Comparison of ENCODE assay signal across 9 mouse cellular contexts in genomic region chr9:110631651-110632275, GRCm38 (mm10). TPM values are rescaled to one million over a fixed set of nuclear protein-coding genes. Genes with fewer than 3 reads are reported as not detected.
DNase-seq lines count a peak whose midpoint lies in the region; ATAC-seq lines count a peak whose summit lies in the region.
"Had no signal": no experiment of that assay in that cellular context is flagged by ENCODE, and none has a peak within 500 bp of the region (broad histone marks: within the 10 kb centered on the region; RNA-seq: fewer than 3 reads in every experiment).

No protein-coding gene starts in this region.

- H3K36me3 ChIP-seq in heart, embryonic 10.5 days = peaks cover 14% of the 10 kb centered on the region
- H3K36me3 ChIP-seq in forebrain, embryonic 15.5 days = no peaks in the 10 kb centered on the region
- H3K36me3 ChIP-seq in midbrain, embryonic 11.5 days (ENCODE audit: control insufficient read depth, insufficient read depth, low read length) = no peaks in the 10 kb centered on the region

- H3K4me3 ChIP-seq in heart, embryonic 10.5 days = peak overlapping the region; percentile 48
- H3K4me3 ChIP-seq in forebrain, embryonic 15.5 days = peak overlapping the region; percentile 29
- peak overlapping the region; percentile 9; the same call in 1 of the 2 replicates for H3K4me3 ChIP-seq in midbrain, embryonic 11.5 days (ENCODE audit: low read depth, low read length)

- ATAC-seq in forebrain, embryonic 15.5 days (replicated peaks) = peak; percentile 46; the same call in 1 of the 2 replicates
- ATAC-seq in midbrain, embryonic 11.5 days (ENCODE audit: low FRiP score) = peak; percentile 64
- no peak for ATAC-seq in megakaryocyte progenitor cell, adult 5-6 weeks (replicated peaks; ENCODE audit: poor library complexity)

- no peak for DNase-seq in heart, embryonic 10.5 days (ENCODE audit: low spot score)
- no peak for DNase-seq in heart, adult 8-10 months (ENCODE audit: low spot score)
- peak; percentile 65 for DNase-seq in ES-CJ7 (ENCODE audit: low read depth, low spot score)
- DNase-seq in midbrain, embryonic 11.5 days (ENCODE audit: low spot score, missing footprints) = peak; percentile 92
- DNase-seq in ovary, postnatal 14 days (ENCODE audit: low spot score) = no peak
- DNase-seq in right cerebral cortex, postnatal 36 days (ENCODE audit: low spot score in 2 of 2) = no peak

- 17% methylated on average over 30 of the region's 30 CpGs for WGBS in heart, embryonic 10.5 days
- WGBS in forebrain, embryonic 15.5 days = 12% methylated on average over 30 of the region's 30 CpGs
- 19% methylated on average over 30 of the region's 30 CpGs for WGBS in midbrain, embryonic 11.5 days

- no peak overlapping the region for H3K27ac ChIP-seq in heart, embryonic 10.5 days
- H3K27ac ChIP-seq in forebrain, embryonic 15.5 days (replicated peaks) = no peak overlapping the region
- H3K27ac ChIP-seq in midbrain, embryonic 11.5 days (ENCODE audit: low read depth, low read length) = no peak overlapping the region
- H3K27ac ChIP-seq: macrophage had no signal

- no peaks in the 10 kb centered on the region for H3K9me3 ChIP-seq in heart, embryonic 10.5 days
- no peaks in the 10 kb centered on the region for H3K9me3 ChIP-seq in forebrain, embryonic 15.5 days
- no peaks in the 10 kb centered on the region for H3K9me3 ChIP-seq in midbrain, embryonic 11.5 days (ENCODE audit: control insufficient read depth, low read length)

- H3K4me2 ChIP-seq in forebrain, embryonic 15.5 days (replicated peaks) = peak overlapping the region; percentile 54
- H3K4me2 ChIP-seq in midbrain, embryonic 11.5 days = peak overlapping the region; percentile 55

- peaks cover 20% of the 10 kb centered on the region for H3K4me1 ChIP-seq in heart, embryonic 10.5 days
- peaks cover 10% of the 10 kb centered on the region for H3K4me1 ChIP-seq in forebrain, embryonic 15.5 days
- peaks cover 10% of the 10 kb centered on the region for H3K4me1 ChIP-seq in midbrain, embryonic 11.5 days (ENCODE audit: control insufficient read depth, insufficient read depth, low read length)

- H3K27me3 ChIP-seq in heart, embryonic 10.5 days (ENCODE audit: insufficient read depth, poor library complexity, severe bottlenecking) = peaks cover 86% of the 10 kb centered on the region
- peaks cover 6% of the 10 kb centered on the region; the same call in 1 of the 2 replicates for H3K27me3 ChIP-seq in forebrain, embryonic 15.5 days
- peaks cover 5% of the 10 kb centered on the region; the same call in 1 of the 2 replicates for H3K27me3 ChIP-seq in midbrain, embryonic 11.5 days (ENCODE audit: control insufficient read depth, insufficient read depth, low read length)

- H3K9ac ChIP-seq in forebrain, embryonic 15.5 days (replicated peaks) = peak overlapping the region; percentile 24
- no peak overlapping the region; the same call in 1 of the 2 replicates for H3K9ac ChIP-seq in midbrain, embryonic 11.5 days (ENCODE audit: low read length)

RNA-seq across cellular contexts. Expression of gene Nradd, which starts 7.5 kb away (rescaled TPM):
- 28.5 and 32.3 TPM in 2 replicates for polyA plus RNA-seq in heart, embryonic 10.5 days (2016; fragmentation: Nextera tagmentation; extraction: Ambion mirVana)
- 1 to 10 TPM in 2 of 4 experiments, under 1 TPM in 2; 0.79 to 1.4 (median 0.97) TPM for total RNA-seq in heart, adult 8-10 months (2022)
- polyA plus RNA-seq in forebrain, embryonic 15.5 days (2015; fragmentation: Nextera tagmentation; extraction: Ambion mirVana) = 29.1 and 32.8 TPM in 2 replicates
- 20.7 and 22.8 TPM in 2 replicates for polyA plus RNA-seq in midbrain, embryonic 11.5 days (2014; fragmentation: Nextera tagmentation; extraction: Ambion mirVana)
- 2.0 and 4.3 TPM in 2 replicates for total RNA-seq in megakaryocyte progenitor cell, adult 5-6 weeks (2015)
- 1.9 and 2.2 TPM in 2 replicates for total RNA-seq in megakaryocyte progenitor cell, adult 5-6 weeks (2017)

RNA-seq across cellular contexts. Expression of gene Nbeal2, which starts 22.2 kb away (rescaled TPM):
- 2.4 and 3.1 TPM in 2 replicates for polyA plus RNA-seq in heart, embryonic 10.5 days (2016; fragmentation: Nextera tagmentation; extraction: Ambion mirVana)
- total RNA-seq in heart, adult 8-10 months (2022) = 10 to 100 TPM in 1 of 4 experiments, 1 to 10 TPM in 3; 5.8 to 10.8 (median 8.5) TPM
- polyA plus RNA-seq in forebrain, embryonic 15.5 days (2015; fragmentation: Nextera tagmentation; extraction: Ambion mirVana) = 2.1 and 2.4 TPM in 2 replicates
- polyA plus RNA-seq in midbrain, embryonic 11.5 days (2014; fragmentation: Nextera tagmentation; extraction: Ambion mirVana) = 1.1 and 1.6 TPM in 2 replicates
- 20.1 and 24.1 TPM in 2 replicates for total RNA-seq in megakaryocyte progenitor cell, adult 5-6 weeks (2015)
- total RNA-seq in megakaryocyte progenitor cell, adult 5-6 weeks (2017) = 10.3 and 19.3 TPM in 2 replicates

RNA-seq across cellular contexts. Expression of gene Ccdc12, which starts 24.5 kb away (rescaled TPM):
- 159 and 189 TPM in 2 replicates for polyA plus RNA-seq in heart, embryonic 10.5 days (2016; fragmentation: Nextera tagmentation; extraction: Ambion mirVana)
- 10 to 100 TPM; 56.2 to 69.2 (median 65.3) TPM for total RNA-seq in heart, adult 8-10 months (2022)
- 120 and 130 TPM in 2 replicates for polyA plus RNA-seq in forebrain, embryonic 15.5 days (2015; fragmentation: Nextera tagmentation; extraction: Ambion mirVana)
- polyA plus RNA-seq in midbrain, embryonic 11.5 days (2014; fragmentation: Nextera tagmentation; extraction: Ambion mirVana) = 135 and 144 TPM in 2 replicates
- total RNA-seq in megakaryocyte progenitor cell, adult 5-6 weeks (2015) = 98.7 and 112 TPM in 2 replicates
- 75.3 and 92.6 TPM in 2 replicates for total RNA-seq in megakaryocyte progenitor cell, adult 5-6 weeks (2017)

Comparison
In these comparisons a context has a peak if more than half of its experiments do, and no peak if none do; other contexts are left out.
1. DNase-seq: peak in ES-CJ7 (single experiment) and midbrain, embryonic 11.5 days (single experiment); none in heart, embryonic 10.5 days (single experiment), heart, adult 8-10 months (single experiment), ovary, postnatal 14 days (single experiment) and right cerebral cortex, postnatal 36 days (0 of 2).
2. Peak in every context shown above with its lines, with median percentiles within 50 percentile points of each other: H3K4me3 ChIP-seq.